Mouse (Mus musculus): ENCODE measurements around the gene Vmn1r139. TPM values are rescaled to one million over a fixed set of nuclear protein-coding genes. Genes with fewer than 3 reads are reported as not detected.
"Not testable (repeated sequence)": the region's sequence is repeated elsewhere in the genome, so short reads cannot be mapped to it uniquely, and the experiment has no call there.

Gene Vmn1r139
- polyA plus RNA-seq (2017; shearing (Covaris generic)): not detected

- ATAC-seq: not testable (repeated sequence)
These were observed at the start of gene Vmn1r139 for GRCm38 (mm10) chr7:22068757-22069156. TSS of gene Vmn1r139 (plus strand) at chr7:22069057.

- not testable (repeated sequence) for ATAC-seq
These were observed 40.1 kb upstream of the Vmn1r139 start, which contains the start of gene Vmn1r138 for GRCm38 (mm10) chr7:22028797-22029196. TSS of gene Vmn1r138 (minus strand) at chr7:22028897.

DNA sequence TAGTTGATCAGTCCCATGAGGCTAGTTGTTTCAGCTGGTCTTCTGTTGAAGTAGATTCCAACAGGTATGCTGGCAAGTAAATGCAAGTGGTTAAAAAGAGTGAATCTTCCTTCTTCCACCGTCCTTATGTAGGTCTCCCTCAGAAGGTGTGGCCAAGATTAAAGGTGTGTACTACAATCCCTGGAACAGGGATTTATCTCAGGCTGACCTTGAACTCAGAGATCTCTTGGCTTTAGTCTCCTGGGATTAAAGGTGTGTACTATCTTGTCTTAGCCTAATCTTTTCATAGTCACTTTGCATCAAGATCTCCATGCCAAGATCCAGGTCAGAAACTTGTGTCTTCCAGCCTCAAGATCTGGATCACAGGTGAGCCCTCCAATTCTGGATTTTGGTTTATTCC lies 12.7 kb upstream of the Vmn1r139 start, which contains the start of gene Gm6176:
Gene Gm6176 (minus strand): TSS at position 101 of the 400 bp plus-strand sequence.
- ATAC-seq: not testable (repeated sequence)

GRCm38 (mm10) chr7:22118145-22118544 lies 49.3 kb downstream of the Vmn1r139 start, which contains the start of gene Gm16451:
TSS of gene Gm16451 (minus strand) at chr7:22118245.
- not testable (repeated sequence) for ATAC-seq

DNA sequence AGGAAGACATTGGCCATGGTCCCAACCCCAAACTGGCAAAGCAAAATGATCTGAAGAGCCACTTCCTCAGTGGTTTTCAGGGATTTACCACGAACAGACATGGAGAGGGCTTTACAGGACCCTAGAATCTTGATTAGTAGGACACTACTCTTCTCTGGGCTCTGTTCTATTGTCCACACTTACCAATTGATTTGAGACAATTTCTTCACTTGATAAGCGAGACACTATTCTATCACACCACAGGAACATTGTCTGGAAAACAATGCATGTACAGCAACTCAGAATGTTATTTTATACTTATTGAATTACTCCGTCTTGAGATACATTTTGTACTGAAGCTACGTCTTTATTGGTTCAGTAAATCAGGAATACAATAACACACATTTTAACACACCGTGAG lies 65.8 kb downstream of the Vmn1r139 start, which contains the start of gene Gm10666:
Gene Gm10666 (minus strand): TSS at position 101 of the 400 bp plus-strand sequence.
- not testable (repeated sequence) for ATAC-seq

Other genes starting within 250 kb of the Vmn1r139 start
- not detected for gene Vmn1r135, start 236.7 kb upstream of the Vmn1r139 start, polyA plus RNA-seq (2017; shearing (Covaris generic))
- gene Gm5725, start 224.8 kb upstream of the Vmn1r139 start, polyA plus RNA-seq (2017; shearing (Covaris generic)): not detected
- gene Gm5891, start 147.8 kb upstream of the Vmn1r139 start, polyA plus RNA-seq (2017; shearing (Covaris generic)): not detected
- gene Vmn1r137, start 74.5 kb upstream of the Vmn1r139 start, polyA plus RNA-seq (2017; shearing (Covaris generic)): not detected
- gene Vmn1r138, start 40.2 kb upstream of the Vmn1r139 start, polyA plus RNA-seq (2017; shearing (Covaris generic)): not detected
- gene Gm6176, start 12.8 kb upstream of the Vmn1r139 start, polyA plus RNA-seq (2017; shearing (Covaris generic)): not detected
- gene Gm16451, start 49.2 kb downstream of the Vmn1r139 start, polyA plus RNA-seq (2017; shearing (Covaris generic)): not detected
- not detected for gene Gm10666, start 65.7 kb downstream of the Vmn1r139 start, polyA plus RNA-seq (2017; shearing (Covaris generic))
- not detected for gene Vmn1r142, start 95.0 kb downstream of the Vmn1r139 start, polyA plus RNA-seq (2017; shearing (Covaris generic))
- not detected for gene Vmn1r143, start 120.3 kb downstream of the Vmn1r139 start, polyA plus RNA-seq (2017; shearing (Covaris generic))
- gene Gm8653, start 132.2 kb downstream of the Vmn1r139 start, polyA plus RNA-seq (2017; shearing (Covaris generic)): not detected
- not detected for gene Gm8453, start 160.4 kb downstream of the Vmn1r139 start, polyA plus RNA-seq (2017; shearing (Covaris generic))

Measured in activated CD4-positive, CD25-positive, alpha-beta regulatory T cell, adult 4 months (primary cell).